Mouse (Mus musculus): ENCODE results near the gene Zfp933.

DNA sequence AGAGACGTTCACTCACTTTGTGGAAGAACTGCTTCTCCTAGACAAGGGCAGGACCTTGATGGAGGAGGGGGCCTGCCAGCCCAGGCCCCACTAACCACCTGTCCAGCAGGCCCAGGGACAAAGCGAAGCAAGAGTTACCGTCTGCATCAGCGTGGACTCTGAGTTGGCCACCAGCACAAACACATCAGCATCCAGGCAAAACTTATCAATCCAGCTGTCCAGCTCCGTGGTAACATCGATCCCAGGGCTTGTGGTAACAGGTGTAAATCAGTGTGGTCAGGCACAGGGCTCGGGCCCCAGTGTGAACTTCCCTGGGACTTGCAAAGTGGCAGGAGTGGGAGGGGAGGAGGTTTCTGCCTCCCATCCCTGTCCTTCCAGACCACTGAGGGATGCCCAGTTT lies 39.1 kb upstream of the Zfp933 start:
- TF ChIP-seq POLR2A (IDR thresholded peaks at IDR 0.05; ENCODE audit: insufficient read depth, low read depth, low read length) (no peak), CTCF (IDR thresholded peaks at IDR 0.05; ENCODE audit: insufficient read depth, low read depth, low read length) (no peak)

All from olfactory bulb, adult 2 months (tissue).